Mouse (Mus musculus) cerebellum, adult (tissue): Measurements from ENCODE around the gene Tdp2.

Experiments used
- ATAC-seq: cut with Nextera tagmentation; 2 replicates; pipeline ENCODE4 v1.9.2; 2017; ENCODE audit warnings: mild to moderate bottlenecking, moderate library complexity, mixed read lengths; ENCODE audit not compliant: insufficient number of reproducible peaks, low FRiP score, low TSS enrichment

Tdp2 gene

GRCm38 (mm10) chr13:24868233-24868632 lies 36.8 kb downstream of the Tdp2 start:
- no peak for ATAC-seq

- ATAC-seq: no peak
Observed at GRCm38 (mm10) chr13:24879359-24880040, 48.0 kb downstream of the Tdp2 start.

- ATAC-seq: no peak
Observed at GRCm38 (mm10) chr13:24880208-24880607, 48.7 kb downstream of the Tdp2 start.

GRCm38 (mm10) chr13:24880704-24881103 lies 49.2 kb downstream of the Tdp2 start:
- ATAC-seq: no peak

GRCm38 (mm10) chr13:24882411-24882810 lies 50.9 kb downstream of the Tdp2 start:
- no peak for ATAC-seq

GRCm38 (mm10) chr13:24889554-24889953 lies 58.1 kb downstream of the Tdp2 start:
- no peak for ATAC-seq
